Mouse (Mus musculus) lung, postnatal 0 days (tissue): Measurements from ENCODE around the gene Sorcs2.

ENCODE experiments used
- CTCF ChIP-seq: IDR thresholded peaks from 2 replicates; pipeline ENCODE4 v1.5.1; 2016; ENCODE audit warnings: antibody characterized with exemption, mild to moderate bottlenecking
- EP300 ChIP-seq: IDR thresholded peaks from 2 replicates; pipeline ENCODE4 v1.6.1; 2016; ENCODE audit warnings: antibody characterized with exemption, mild to moderate bottlenecking, control low read depth

- TF ChIP-seq CTCF (no peak), EP300 (no peak)
Measured at GRCm38 (mm10) chr5:36355683-36356082, 42.3 kb downstream of the Sorcs2 start.
